Mouse (Mus musculus): Measurements from ENCODE around the gene Wrap73.

Gene Wrap73

GRCm38 (mm10) chr4:154139671-154140181 is 2.4 kb upstream of the Wrap73 start:
- no peak for DNase-seq (ENCODE audit: low spot score in 2 of 2)

DNA sequence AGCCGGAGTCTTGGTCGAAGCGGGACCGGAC is 2.2 kb upstream of the Wrap73 start, which contains the start of gene Trp73:
Gene Trp73, minus strand, starts transcription at position 27 of the 31 bp plus-strand sequence.
- DNase-seq (ENCODE audit: low spot score in 2 of 2), result no peak

DNA sequence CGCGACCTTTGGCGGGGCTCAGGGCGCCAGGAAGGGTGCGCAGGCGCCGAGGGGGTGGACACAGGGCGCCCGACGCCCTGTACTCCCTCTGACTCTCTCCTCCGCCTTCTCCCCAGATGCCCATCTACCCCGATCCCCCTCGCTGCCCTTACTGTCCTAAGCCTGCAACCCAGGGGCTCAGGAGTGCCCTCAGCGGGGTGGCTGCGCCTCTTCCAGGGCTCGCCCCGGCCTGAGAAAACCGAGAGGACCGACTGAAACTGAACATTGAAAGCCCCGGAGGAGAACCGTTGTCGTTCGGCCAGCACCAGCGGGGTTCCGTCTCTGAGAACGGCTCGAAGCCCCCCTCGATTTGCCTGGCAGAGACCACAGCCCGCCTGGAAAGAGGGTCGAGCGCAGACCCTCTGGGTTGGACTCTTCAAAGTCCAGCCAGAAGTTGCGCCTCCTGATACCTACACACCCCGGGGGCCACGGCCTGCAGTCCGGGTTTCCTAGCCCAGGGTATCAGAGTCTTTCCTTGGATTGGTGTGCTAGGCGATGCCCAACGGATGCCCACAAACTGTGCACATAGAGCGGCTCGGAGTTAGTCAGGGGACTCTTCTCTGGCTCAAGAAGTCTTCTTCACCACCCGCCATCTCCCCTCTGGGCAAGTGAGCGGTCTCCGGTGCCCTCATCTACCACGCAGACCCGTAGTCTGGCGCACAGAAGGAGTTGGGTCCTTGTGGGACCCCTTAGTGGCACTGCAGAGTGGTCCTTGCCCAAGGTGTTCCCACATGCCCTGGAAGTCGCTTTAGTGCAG is 1.8 kb upstream of the Wrap73 start:
- no peak for DNase-seq (ENCODE audit: low spot score in 2 of 2)

DNA sequence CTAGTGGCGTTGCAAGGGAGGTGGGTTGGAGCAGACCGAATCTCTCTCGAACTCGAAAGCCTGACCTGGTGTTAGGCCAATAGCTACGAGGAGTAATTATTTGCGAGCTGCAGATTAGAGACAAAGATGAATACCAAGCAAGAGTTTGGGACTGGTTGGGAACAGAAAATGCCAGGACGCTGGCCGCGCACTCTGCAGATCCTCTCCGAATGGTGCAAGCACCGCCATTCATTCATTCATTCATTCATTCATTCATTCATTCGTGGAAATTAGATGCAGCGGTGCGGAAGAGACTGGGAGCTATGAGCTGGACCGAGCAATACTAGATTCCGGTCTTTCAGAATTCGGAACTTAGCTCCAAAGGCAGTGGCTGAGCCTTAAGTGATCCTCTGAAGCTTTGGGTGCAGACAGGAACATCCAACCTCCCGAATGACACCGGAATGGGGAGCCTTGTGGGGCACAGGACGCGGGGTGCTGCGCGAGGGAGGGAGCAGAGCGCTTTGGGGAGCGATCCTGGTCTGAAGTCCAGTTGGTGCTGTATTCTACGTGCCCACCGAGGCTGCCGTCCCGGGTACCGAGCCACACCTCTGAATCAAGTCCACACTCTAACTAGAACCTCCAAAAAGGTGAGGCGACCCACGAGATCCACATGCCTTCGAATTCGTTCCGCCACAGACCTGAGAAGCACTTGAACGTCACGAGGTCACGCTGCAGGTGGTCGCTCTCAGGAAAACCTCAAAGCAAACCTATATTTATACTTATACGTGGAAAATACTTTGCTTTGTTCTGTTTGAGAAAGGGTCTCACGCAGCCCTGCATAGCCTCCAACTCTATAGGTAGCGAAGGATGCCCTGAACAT is 934 bp upstream of the Wrap73 start:
- peak in 1 of 2 experiments; percentile 30 for DNase-seq (ENCODE audit: low spot score in 2 of 2)

DNA sequence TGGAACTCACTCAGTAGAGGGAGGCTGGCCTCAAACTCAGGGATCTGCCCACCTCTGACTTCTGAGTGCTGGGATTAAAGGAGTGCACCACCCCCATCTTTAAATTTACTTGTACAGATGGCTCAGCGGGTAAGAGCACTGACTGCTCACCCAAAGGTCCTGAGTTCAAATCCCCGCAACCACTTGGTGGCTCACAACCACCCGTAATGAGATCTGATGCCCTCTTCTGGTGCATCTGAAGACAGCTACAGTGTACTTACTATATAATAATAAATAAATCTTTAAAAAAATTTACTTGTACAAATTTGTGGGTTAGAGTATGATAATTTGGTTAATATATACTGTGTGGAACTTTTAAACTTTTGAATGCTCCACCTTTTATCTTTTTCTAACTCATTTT is 2.5 kb downstream of the Wrap73 start:
- DNase-seq (ENCODE audit: low spot score in 2 of 2), result no peak

DNA sequence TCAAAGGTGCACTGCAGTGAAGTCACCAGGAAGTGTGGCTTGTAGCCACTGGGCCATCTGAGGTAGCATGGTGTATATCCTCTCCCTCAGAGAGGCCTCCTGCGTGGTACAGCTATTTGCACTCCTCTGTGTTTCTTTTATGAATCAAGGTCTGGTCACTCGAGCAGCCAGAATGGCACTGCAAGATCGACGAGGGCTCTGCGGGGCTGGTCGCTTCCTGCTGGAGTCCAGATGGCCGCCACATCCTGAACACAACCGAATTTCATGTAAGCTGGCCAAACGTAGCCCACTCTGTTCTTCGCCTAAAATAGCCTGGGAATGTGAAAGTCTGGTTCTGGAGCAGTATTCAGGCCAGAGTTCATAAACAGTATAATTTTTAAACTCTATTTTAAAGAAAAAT is 4.2 kb downstream of the Wrap73 start:
- DNase-seq (ENCODE audit: low spot score in 2 of 2), result no peak

DNA sequence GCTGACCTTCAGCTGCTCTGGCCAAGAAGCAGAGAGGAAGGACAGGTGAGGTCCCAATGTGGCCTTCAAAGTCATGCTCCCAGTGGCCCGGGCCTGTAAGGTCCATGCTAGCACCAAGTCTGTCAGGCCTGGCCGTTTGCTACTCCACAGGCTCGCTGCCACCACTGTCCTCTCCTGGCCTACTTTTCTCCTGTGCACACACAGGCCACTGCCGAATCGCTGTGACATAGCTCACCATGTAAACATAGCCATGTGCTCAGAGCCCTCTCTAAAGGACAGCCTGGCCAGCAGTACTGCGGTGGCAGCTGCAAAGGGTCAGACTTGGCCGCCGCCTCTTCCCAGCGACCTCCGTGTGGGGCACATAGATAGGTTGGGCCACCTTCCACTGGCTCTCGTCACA is 11.9 kb downstream of the Wrap73 start:
- DNase-seq (ENCODE audit: low spot score in 2 of 2), result no peak

DNA sequence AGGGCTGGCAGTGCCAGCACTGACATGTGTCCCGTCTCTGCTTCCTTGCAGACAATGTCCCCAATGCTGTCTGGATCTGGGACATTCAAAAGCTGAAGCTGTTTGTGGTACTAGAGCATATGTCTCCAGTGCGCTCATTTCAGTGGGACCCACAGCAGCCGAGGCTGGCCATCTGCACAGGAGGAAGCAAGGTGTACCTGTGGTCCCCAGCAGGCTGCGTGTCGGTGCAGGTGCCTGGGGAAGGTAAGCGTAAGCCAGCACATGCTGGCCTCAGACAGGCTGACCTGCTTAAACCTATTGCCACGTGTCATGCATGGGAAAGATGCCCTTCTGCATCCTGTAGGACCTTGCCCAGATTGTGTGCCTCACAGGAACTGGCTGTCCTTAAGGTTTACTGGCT is 13.9 kb downstream of the Wrap73 start:
- DNase-seq (ENCODE audit: low spot score in 2 of 2), result no peak

DNA sequence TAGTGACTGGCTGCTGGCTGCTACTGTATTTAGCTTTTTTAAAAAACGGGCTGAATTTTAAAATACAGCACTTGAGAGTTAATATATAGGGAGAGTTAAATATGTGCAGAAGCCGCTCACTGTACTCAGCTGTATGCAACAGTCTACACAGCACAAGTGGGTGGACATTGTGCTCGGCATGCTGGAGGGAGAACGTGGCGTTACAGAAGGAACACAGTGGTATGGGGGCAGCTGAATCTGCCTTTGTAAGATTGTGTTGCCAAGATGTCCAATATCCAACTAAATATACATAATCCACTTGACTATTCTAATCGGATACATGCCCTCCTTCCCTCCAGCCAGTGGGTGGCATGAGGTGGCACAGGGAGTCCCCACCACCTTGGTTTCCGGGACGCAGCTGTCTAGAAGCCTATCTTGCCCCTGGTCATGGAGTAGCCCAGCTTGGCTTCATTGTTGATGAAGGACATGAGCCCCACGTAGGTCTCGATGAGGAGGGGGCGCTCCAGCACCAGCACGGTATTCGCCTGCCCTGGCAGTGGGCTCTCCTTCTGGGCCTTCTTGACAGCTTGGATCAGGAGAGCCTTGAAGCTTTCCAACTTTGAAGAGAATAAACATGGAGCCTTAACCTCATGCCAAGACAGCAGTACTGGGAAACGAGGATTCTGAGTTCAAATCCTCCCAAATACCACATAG is 15.9 kb downstream of the Wrap73 start:
- DNase-seq (ENCODE audit: low spot score in 2 of 2), result no peak

DNA sequence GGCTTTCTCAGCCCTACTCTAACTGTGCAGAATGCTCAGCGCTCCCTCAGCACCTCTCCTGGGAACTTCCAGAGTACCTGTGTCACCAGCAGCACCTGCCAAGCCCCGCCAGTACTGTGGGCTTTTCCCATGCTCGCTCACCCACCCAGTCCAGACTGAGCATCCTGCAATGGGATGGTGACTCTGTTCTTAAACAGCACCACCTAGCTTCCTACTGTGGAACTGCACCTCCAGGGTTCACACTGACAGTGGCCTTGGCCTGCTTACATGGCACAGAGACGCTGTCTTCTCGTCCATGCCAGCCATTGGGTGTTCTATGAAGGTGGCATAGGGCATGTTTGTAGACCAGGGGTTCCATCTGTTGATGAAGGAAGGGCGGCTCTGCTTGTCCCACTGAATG is 16.8 kb downstream of the Wrap73 start:
- DNase-seq (ENCODE audit: low spot score in 2 of 2), result peak; percentile 87 to 89

GRCm38 (mm10) chr4:154159961-154160537 is 17.9 kb downstream of the Wrap73 start:
- peak; percentile 53 to 63 for DNase-seq (ENCODE audit: low spot score in 2 of 2)

DNA sequence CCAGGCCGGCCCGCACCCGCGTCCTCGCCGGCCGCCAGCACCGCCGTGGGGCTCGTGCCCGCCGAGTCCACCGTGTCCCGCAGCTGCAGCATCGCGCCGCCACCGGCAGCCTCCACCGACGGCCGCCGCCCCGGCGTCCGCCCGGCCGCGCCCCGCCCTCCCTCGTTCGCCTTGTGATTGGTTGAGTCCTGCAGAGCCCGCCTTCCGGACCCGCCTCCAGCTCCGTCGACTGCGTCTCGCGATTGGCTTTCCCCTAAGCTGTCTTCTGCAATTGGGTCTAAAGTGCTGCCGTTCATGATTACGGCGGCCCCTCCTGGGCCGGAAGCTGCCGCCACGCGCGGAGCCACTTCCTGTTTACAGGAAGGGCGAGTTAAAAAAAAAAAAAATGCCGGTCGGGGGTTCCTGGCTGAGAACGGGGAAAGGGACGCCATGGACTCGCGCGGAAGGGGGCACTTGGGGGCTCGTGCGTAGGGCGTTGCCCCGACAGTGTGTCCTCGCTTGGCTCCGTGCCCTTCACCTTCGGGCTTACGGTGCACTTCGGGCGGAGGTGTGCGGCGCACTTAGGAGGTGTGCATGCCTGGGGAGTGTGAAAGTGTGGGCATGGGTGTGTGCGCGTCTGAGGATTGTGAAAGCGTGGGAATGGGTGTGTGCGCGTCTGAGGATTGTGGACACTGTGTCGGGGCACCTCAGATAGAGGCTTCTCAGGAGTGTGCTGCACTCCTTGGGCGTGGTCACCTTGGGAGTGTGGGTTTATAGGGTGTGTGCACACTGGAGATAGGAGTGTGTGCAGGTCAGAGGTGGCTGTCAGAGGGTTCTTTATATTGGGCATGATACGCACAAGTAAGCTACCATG is 18.6 kb downstream of the Wrap73 start, which contains the start of gene Tprgl:
Gene Tprgl, minus strand, starts transcription at position 129 of the 853 bp plus-strand sequence.
- DNase-seq (ENCODE audit: low spot score in 2 of 2), result peak; percentile 98 to 99

DNA sequence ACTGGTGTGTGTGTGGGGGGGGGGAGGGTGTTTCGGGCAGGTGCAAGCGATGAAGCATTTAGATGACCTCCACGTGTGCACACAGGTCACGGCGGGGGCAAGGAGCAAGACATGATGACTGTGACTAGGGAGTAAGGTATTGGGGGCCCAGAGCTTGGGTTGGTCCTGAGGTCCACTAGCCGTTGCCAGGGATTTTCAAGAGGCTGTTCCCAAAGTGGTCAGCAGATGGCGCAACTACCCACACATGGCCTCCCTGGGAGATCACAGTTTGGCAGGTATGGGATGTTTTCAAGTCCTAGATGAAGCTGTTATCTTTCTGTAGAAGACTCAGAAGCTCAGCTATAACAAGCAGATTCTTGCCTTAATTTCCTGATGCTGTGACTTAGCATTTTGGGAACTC is 21.1 kb downstream of the Wrap73 start:
- peak; percentile 65 to 77 for DNase-seq (ENCODE audit: low spot score in 2 of 2)

- peak in 1 of 2 experiments; percentile 75 for DNase-seq (ENCODE audit: low spot score in 2 of 2)
These were observed 24.9 kb downstream of the Wrap73 start for GRCm38 (mm10) chr4:154167053-154167452.

DNA sequence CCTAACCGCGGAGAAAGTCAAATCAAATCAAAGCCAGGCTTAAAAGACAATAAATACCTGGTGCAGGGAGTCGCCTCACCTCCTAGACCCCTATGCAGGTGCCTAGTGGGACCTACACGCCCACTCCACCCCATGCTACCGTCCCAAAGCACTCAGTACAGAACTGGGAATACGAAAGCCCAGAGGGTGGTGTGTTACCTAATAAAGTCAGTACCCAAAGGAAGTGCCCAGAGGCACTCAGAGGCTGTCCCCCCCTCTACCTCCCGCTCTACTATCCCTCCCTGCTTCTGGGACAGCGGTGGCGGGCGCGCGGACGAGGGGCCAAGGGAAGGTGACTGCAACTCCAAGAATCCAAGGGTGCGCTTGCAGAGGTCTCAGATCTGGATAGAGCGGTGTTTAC is 27.8 kb downstream of the Wrap73 start:
- DNase-seq (ENCODE audit: low spot score in 2 of 2), result no peak

- DNase-seq (ENCODE audit: low spot score in 2 of 2), result no peak
These were observed 28.5 kb downstream of the Wrap73 start, which contains the start of gene Megf6 for GRCm38 (mm10) chr4:154170506-154171150. Gene Megf6, plus strand, starts transcription at chr4:154170730.

- DNase-seq (ENCODE audit: low spot score in 2 of 2), result no peak
These were observed 29.2 kb downstream of the Wrap73 start for GRCm38 (mm10) chr4:154171151-154171930.

DNA sequence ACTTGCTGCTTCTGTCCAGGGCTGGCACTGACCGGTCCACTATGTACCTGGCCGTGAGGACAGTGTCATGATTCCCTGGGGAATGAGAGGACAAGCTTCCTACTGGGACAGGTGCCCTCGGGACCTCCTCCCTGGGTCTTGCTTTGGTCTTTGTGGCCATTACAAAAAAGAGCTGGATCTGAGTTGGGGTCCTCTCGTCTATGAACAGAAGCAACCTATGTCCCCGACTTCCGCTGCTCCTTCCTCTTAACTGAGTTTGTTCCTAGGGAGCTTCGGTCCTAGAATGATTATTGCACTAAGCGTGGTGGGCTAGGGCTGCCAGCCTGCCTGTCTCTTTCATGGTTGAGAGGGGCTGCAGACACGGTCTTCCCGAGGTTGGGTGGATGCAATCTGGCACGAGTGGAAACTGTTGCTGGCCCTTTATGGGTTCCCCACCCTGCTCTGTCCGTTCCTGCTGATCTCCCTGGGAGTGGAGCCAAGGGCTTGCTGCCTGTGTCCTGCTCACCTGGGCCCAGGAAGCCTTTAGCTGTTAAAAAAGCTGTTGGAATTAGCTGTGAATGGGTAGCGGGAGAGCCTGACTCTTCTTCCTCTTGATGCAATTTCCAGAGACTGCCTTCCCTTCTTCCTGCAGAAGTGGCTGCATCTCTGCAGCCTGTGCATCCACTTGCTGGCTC is 29.9 kb downstream of the Wrap73 start:
- DNase-seq (ENCODE audit: low spot score in 2 of 2), result no peak

DNA sequence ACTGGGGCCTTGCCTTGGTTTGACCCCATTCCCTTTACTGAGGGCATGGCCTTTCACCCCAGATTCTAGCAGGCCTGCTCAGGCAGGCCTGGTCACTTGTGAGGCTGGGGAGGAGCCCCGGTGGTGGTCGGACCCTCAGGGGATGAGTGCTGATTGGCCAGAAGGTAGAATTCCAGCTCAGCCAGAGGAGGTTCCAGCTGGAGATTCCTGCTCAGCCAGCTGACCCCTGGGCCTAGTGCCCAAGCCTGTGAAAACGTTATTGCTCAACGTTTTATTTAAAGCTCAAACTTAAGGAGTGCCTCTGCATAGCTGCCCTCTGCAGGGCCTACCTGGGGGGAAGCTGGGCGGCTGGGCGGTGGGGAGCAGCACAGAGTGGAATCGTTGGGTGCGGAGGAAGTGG is 35.1 kb downstream of the Wrap73 start:
- DNase-seq (ENCODE audit: low spot score in 2 of 2), result no peak
